Mouse (Mus musculus) midbrain, embryonic 16.5 days (tissue): ENCODE data around the gene Ppp1r12c. TPM values are rescaled to one million over a fixed set of nuclear protein-coding genes. Genes with fewer than 3 reads are reported as not detected.

Source experiments
- ATAC-seq: fragments of 200-750 bp; cut with Nextera tagmentation; 2 replicates; pipeline ENCODE4 v1.8.0; 2017; ENCODE audit warnings: moderate TSS enrichment
- H3K27ac ChIP-seq: fragments of 300-500 bp; sonication (generic); 2 replicates; pipeline ENCODE4 v1.5.1; 2014; ENCODE audit warnings: mild to moderate bottlenecking, low read length, mixed read lengths
- H3K27me3 ChIP-seq: fragments of 300-500 bp; sonication (generic); 2 replicates; pipeline ENCODE4 v1.6.1; 2014; ENCODE audit warnings: low read depth, low read length, mixed read lengths; ENCODE audit not compliant: control insufficient read depth, insufficient read depth
- H3K36me3 ChIP-seq: fragments of 300-500 bp; sonication (generic); 2 replicates; pipeline ENCODE4 v1.6.1; 2014; ENCODE audit warnings: mild to moderate bottlenecking, low read length, moderate library complexity, mixed read lengths; ENCODE audit not compliant: control insufficient read depth, insufficient read depth
- H3K4me1 ChIP-seq: fragments of 300-500 bp; sonication (generic); 2 replicates; pipeline ENCODE4 v1.6.1; 2014; ENCODE audit warnings: mild to moderate bottlenecking, low read length, mixed read lengths; ENCODE audit not compliant: control insufficient read depth, insufficient read depth
- H3K4me2 ChIP-seq: fragments of 300-500 bp; sonication (generic); 2 replicates; pipeline ENCODE4 v1.6.1; 2014; ENCODE audit warnings: mild to moderate bottlenecking, low read length, mixed read lengths
- H3K4me3 ChIP-seq: fragments of 300-500 bp; sonication (generic); 2 replicates; pipeline ENCODE4 v1.5.1; 2014; ENCODE audit warnings: low read depth, mild to moderate bottlenecking, low read length, moderate library complexity, mixed read lengths
- H3K9ac ChIP-seq: fragments of 300-500 bp; sonication (generic); 2 replicates; pipeline ENCODE4 v1.6.1; 2014; ENCODE audit warnings: low read depth, low read length, mixed read lengths
- H3K9me3 ChIP-seq: fragments of 300-500 bp; sonication (generic); replicated peaks from 2 replicates; pipeline ENCODE4 v1.6.1; 2014; ENCODE audit warnings: mild to moderate bottlenecking, low read length, mixed read lengths; ENCODE audit not compliant: control insufficient read depth, poor library complexity, severe bottlenecking
- WGBS: fragments of 180-500 bp; shearing (Covaris S2); extraction: QIAGEN DNeasy Blood & Tissue Kit; methylation state at CpG from one replicate; pipeline ENCODE4 v1.1.7; 2014; 5-methylcytosine and 5-hydroxymethylcytosine counted together
- polyA plus RNA-seq: library from polyadenylated mRNA; unstranded; fragments of >200 nt; fragmentation: Nextera tagmentation; extraction: Ambion mirVana; gene quantifications from 2 replicates; pipeline ENCODE4 v1.2.1, GENCODE M21; 2015

The Ppp1r12c gene
- polyA plus RNA-seq, 1 experiment from 2014 or later = 44.7 TPM

- Histone ChIP-seq H3K4me2 (peak overlapping the region; percentile 47), H3K9me3 (no peaks in the 10 kb centered on the region), H3K9ac (0 out of 2 replicates have a peak overlapping the region, but pooled peaks have one; percentile 14), H3K4me3 (peak overlapping the region; percentile 17), H3K27me3 (peaks cover 8% of the 10 kb centered on the region; the same call in 1 of the 2 replicates), H3K36me3 (no peaks in the 10 kb centered on the region), H3K27ac (no peak overlapping the region), H3K4me1 (peaks cover 6% of the 10 kb centered on the region)
- 35% methylated on average over 32 of the region's 32 CpGs for WGBS
- ATAC-seq = no peak
Measured at GRCm38 (mm10) chr7:4521231-4522003, 19.9 kb upstream of the Ppp1r12c start.

GRCm38 (mm10) chr7:4518487-4518886 lies 17.0 kb upstream of the Ppp1r12c start:
- WGBS = 87% methylated on average over 1 of the region's 1 CpGs
- Histone ChIP-seq H3K4me1 (peaks cover 4% of the 10 kb centered on the region; the same call in 1 of the 2 replicates), H3K9ac (no peak overlapping the region), H3K27ac (no peak overlapping the region), H3K27me3 (peaks cover 8% of the 10 kb centered on the region; the same call in 1 of the 2 replicates), H3K9me3 (no peaks in the 10 kb centered on the region), H3K4me2 (no peak overlapping the region), H3K4me3 (no peak overlapping the region), H3K36me3 (no peaks in the 10 kb centered on the region)
- no peak for ATAC-seq

DNA sequence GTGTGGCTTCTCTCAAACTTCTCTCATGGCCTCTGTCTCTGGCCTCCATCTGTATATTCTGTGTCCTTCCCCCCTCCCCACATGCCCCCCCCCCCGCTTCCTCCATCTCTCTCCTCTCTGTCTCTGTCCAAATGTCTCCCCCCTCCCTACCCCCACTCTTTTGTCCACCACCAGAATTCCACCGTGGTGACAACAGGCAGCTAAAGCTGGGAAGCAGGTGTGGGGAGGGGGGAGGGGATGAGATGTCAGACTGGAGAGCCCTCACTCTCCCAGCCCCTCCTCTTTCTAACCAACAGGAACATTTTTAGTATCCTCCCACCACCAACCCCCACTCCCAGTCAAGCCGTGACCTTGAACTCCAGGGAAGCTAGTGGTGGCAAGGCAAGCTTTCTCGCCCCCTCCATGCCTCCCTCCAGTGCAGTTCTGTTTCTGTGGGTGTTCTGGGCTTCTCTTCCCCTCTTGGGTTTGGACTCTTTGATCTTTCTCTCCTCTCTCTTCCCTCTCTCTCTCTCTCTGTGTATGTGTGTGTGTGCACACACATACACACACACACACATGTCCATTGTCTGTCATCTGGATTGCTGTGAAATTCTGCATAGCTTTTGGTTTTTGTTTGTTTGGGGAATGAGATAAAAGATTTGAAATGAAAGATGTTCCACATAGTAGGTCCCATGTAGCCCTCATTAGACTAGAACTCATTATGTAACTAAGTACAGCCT lies 15.0 kb upstream of the Ppp1r12c start, which contains the start of gene Tnnt1:
Gene Tnnt1, minus strand, starts transcription at position 51 of the 719 bp plus-strand sequence.
- Histone ChIP-seq H3K27ac (no peak within 1 kb of the TSS), H3K9ac (no peak within 1 kb of the TSS), H3K4me2 (no peak within 1 kb of the TSS), H3K9me3 (no peaks in the 10 kb centered on the region), H3K4me3 (no peak within 1 kb of the TSS), H3K4me1 (peaks cover 4% of the 10 kb centered on the region; the same call in 1 of the 2 replicates), H3K27me3 (peaks cover 3% of the 10 kb centered on the region; the same call in 1 of the 2 replicates), H3K36me3 (no peaks in the 10 kb centered on the region)
- no peak for ATAC-seq
- WGBS = 12% methylated on average over 3 of the region's 4 CpGs

DNA sequence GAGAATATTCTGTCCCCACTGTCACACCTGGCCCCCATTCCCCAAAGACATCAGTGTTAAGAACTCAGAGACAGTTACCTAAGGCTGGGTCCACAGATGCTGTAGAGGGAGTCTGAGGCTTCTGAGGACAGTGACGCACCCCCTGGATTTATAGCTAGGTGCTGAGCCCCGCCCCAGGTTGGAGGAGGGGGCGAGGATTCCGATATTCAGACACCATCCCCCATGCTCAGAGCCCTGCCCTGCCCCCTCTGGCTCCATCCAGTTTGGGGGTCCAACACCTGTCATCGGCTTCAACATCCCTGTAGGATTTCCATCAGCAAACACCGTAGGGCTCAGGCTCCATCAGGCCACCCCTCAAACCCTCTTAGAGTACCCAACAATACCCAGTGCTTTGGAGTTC lies 14.4 kb upstream of the Ppp1r12c start:
- ATAC-seq = no peak
- Histone ChIP-seq H3K27me3 (no peaks in the 10 kb centered on the region; the same call in 1 of the 2 replicates), H3K9me3 (no peaks in the 10 kb centered on the region), H3K36me3 (no peaks in the 10 kb centered on the region), H3K4me3 (no peak overlapping the region), H3K4me1 (peaks cover under 1% of the 10 kb centered on the region; the same call in 1 of the 2 replicates), H3K4me2 (no peak overlapping the region), H3K27ac (no peak overlapping the region), H3K9ac (no peak overlapping the region)
- 52% methylated on average over 6 of the region's 6 CpGs for WGBS

DNA sequence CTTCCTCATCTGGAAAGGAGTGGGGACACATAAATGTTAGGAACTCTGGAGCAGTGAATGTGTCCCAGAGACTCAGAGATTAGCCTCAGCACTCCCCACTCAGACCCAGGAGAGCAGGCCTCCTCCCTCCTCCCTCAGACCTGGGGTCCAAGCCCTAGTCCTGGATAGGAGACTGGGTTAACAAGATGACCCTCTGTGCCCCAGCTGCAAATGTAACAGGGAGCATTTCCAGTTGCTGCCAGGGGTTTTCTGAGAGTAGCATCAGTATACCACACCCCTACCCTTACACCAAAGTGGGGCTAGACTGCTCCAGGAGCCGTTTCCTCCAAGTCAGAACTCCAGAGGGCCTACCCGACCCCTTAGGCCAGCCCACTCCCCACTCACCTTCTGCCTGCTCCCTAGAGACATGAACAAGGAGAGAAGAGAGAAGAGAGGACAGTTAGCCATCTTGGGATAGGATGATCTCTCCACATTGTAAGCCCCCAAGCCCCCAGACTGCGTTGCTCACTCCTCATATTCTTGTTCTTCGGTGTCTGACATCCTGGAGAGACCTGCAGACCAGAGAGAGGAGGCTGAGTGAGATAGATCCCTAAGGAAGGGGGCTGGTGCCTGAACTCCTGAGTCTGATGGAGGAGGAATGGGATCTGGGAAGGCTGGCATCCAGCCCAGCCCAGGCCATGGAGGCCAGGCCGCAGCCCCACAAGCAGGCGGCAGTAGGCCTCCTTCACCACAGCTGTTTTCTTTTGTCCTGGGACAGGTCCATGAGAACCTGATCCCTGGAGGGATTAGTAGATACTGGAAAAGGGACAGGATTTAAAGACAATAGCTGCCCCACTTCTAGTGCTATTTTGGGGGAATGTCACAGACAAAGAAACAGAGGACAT lies 12.6 kb upstream of the Ppp1r12c start:
- Histone ChIP-seq H3K27ac (no peak overlapping the region), H3K9ac (no peak overlapping the region), H3K4me1 (no peaks in the 10 kb centered on the region), H3K27me3 (no peaks in the 10 kb centered on the region), H3K36me3 (no peaks in the 10 kb centered on the region), H3K9me3 (no peaks in the 10 kb centered on the region), H3K4me3 (no peak overlapping the region), H3K4me2 (no peak overlapping the region)
- no peak for ATAC-seq
- WGBS = 32% methylated on average over 6 of the region's 6 CpGs

DNA sequence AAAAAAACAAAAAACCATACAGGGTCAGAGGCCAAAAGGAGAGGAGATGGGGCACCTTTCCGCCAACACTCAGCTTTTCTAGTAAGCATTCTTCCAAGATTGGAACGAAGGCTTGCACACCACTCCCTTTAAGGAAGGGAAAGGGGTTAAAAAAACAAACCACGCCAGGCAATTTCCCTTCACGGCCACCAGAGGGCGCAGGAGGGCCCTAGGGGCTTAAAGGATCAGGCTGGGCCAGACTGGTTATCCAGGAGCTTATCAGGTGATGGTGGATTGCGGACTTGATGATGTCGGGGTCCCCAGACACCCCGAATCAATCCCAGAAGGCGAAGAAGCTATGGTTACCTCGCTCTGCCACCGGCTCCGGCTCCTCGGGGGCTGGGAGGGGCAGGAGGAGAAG lies 11.8 kb upstream of the Ppp1r12c start:
- H3K4me3 ChIP-seq = no peak overlapping the region
- no peak overlapping the region for H3K9ac ChIP-seq
- no peaks in the 10 kb centered on the region for H3K27me3 ChIP-seq
- H3K36me3 ChIP-seq = no peaks in the 10 kb centered on the region
- no peak overlapping the region for H3K4me2 ChIP-seq
- no peaks in the 10 kb centered on the region for H3K9me3 ChIP-seq
- no peaks in the 10 kb centered on the region for H3K4me1 ChIP-seq
- WGBS = 38% methylated on average over 13 of the region's 13 CpGs
- no peak overlapping the region for H3K27ac ChIP-seq
- ATAC-seq = no peak

GRCm38 (mm10) chr7:4511489-4512224 lies 10.2 kb upstream of the Ppp1r12c start:
- no peaks in the 10 kb centered on the region for H3K9me3 ChIP-seq
- no peaks in the 10 kb centered on the region for H3K36me3 ChIP-seq
- H3K27ac ChIP-seq = no peak overlapping the region
- H3K4me1 ChIP-seq = no peaks in the 10 kb centered on the region
- H3K4me3 ChIP-seq = no peak overlapping the region
- H3K4me2 ChIP-seq = no peak overlapping the region
- H3K9ac ChIP-seq = no peak overlapping the region
- WGBS = 80% methylated on average over 8 of the region's 8 CpGs
- no peaks in the 10 kb centered on the region for H3K27me3 ChIP-seq
- ATAC-seq = no peak
